Mouse (Mus musculus) hindbrain, embryonic 13.5 days (tissue): Measurements from ENCODE around the gene Plscr3. TPM values are rescaled to one million over a fixed set of nuclear protein-coding genes. Genes with fewer than 3 reads are reported as not detected.

Experiments
- microRNA-seq: library from miRNA; unstranded; fragments of <30 nt; microRNA quantifications from one replicate; pipeline ENCODE4, GENCODE M21; 2016
- polyA plus RNA-seq: library from polyadenylated mRNA; unstranded; fragments of >200 nt; fragmentation: Nextera tagmentation; extraction: Ambion mirVana; gene quantifications from 2 replicates; pipeline ENCODE4 v1.2.1, GENCODE M21; 2015

Plscr3 gene
- polyA plus RNA-seq, 1 experiment from 2014 or later: 51.7 TPM

Small RNAs within 50 kb of the gene (microRNA-seq; reads per million reads assigned to microRNA genes)
- not detected for gene Mir6924

Other genes starting within 250 kb of the Plscr3 start
- 27.6 and 29.7 TPM in 2 replicates for gene Atp1b2, start 240.4 kb upstream of the Plscr3 start, polyA plus RNA-seq
- not detected in 2 replicates for gene Shbg, start 228.5 kb upstream of the Plscr3 start, polyA plus RNA-seq
- gene Sat2, start 224.4 kb upstream of the Plscr3 start, polyA plus RNA-seq: 28.0 and 28.1 TPM in 2 replicates
- gene Fxr2, start 213.4 kb upstream of the Plscr3 start, polyA plus RNA-seq: 40.5 and 52.0 TPM in 2 replicates
- gene Sox15, start 191.1 kb upstream of the Plscr3 start, polyA plus RNA-seq: not detected in 2 replicates
- 95.0 and 104 TPM in 2 replicates for gene Mpdu1, start 183.7 kb upstream of the Plscr3 start, polyA plus RNA-seq
- 9.0 and 9.8 TPM in 2 replicates for gene Cd68, start 180.2 kb upstream of the Plscr3 start, polyA plus RNA-seq
- 528 and 537 TPM in 2 replicates for gene Eif4a1, start 174.0 kb upstream of the Plscr3 start, polyA plus RNA-seq
- gene Senp3, start 164.3 kb upstream of the Plscr3 start, polyA plus RNA-seq: 94.7 and 95.9 TPM in 2 replicates
- gene Tnfsf13, start 160.6 kb upstream of the Plscr3 start, polyA plus RNA-seq: 0.36 and 0.53 TPM in 2 replicates
- gene Tnfsf12, start 150.5 kb upstream of the Plscr3 start, polyA plus RNA-seq: 1.8 and 3.6 TPM in 2 replicates
- gene Tnfsfm13, start 150.3 kb upstream of the Plscr3 start, polyA plus RNA-seq: 0.98 and 1.2 TPM in 2 replicates
- 18.8 and 20.4 TPM in 2 replicates for gene Polr2a, start 87.7 kb upstream of the Plscr3 start, polyA plus RNA-seq
- gene Slc35g3, start 84.4 kb upstream of the Plscr3 start, polyA plus RNA-seq: 0.35 and 0.87 TPM in 2 replicates
- 3.2 TPM in 2 replicates for gene Zbtb4, start 80.5 kb upstream of the Plscr3 start, polyA plus RNA-seq
- gene Chrnb1, start 50.4 kb upstream of the Plscr3 start, polyA plus RNA-seq: 1.5 and 2.6 TPM in 2 replicates
- 4.8 and 5.5 TPM in 2 replicates for gene Fgf11, start 44.5 kb upstream of the Plscr3 start, polyA plus RNA-seq
- gene Tmem102, start 40.8 kb upstream of the Plscr3 start, polyA plus RNA-seq: 1.1 TPM in 2 replicates
- not detected in 2 replicates for gene Gm39566, start 31.1 kb upstream of the Plscr3 start, polyA plus RNA-seq
- gene Spem2, start 27.9 kb upstream of the Plscr3 start, polyA plus RNA-seq: 0.10 TPM in 1 of 2 replicates, not detected in the other
- 0.70 and 0.81 TPM in 2 replicates for gene Spem1, start 24.2 kb upstream of the Plscr3 start, polyA plus RNA-seq
- gene Nlgn2, start 8.6 kb upstream of the Plscr3 start, polyA plus RNA-seq: 21.4 and 22.0 TPM in 2 replicates
- 368 and 374 TPM in 2 replicates for gene Tmem256, start 7.9 kb upstream of the Plscr3 start, polyA plus RNA-seq
- gene Tnk1, start 12.4 kb downstream of the Plscr3 start, polyA plus RNA-seq: 0.13 and 0.23 TPM in 2 replicates
- not detected in 2 replicates for gene Tmem95, start 31.6 kb downstream of the Plscr3 start, polyA plus RNA-seq
- 2.0 and 2.5 TPM in 2 replicates for gene Kctd11, start 35.0 kb downstream of the Plscr3 start, polyA plus RNA-seq
- 0.17 and 0.52 TPM in 2 replicates for gene Acap1, start 49.2 kb downstream of the Plscr3 start, polyA plus RNA-seq
- gene 2810408A11Rik, start 54.6 kb downstream of the Plscr3 start, polyA plus RNA-seq: 10.3 and 11.7 TPM in 2 replicates
- 18.8 and 22.6 TPM in 2 replicates for gene Neurl4, start 54.7 kb downstream of the Plscr3 start, polyA plus RNA-seq
- 72.4 and 77.3 TPM in 2 replicates for gene Gps2, start 67.5 kb downstream of the Plscr3 start, polyA plus RNA-seq
- 1,129 and 1,134 TPM in 2 replicates for gene Eif5a, start 75.6 kb downstream of the Plscr3 start, polyA plus RNA-seq
- gene Ybx2, start 89.4 kb downstream of the Plscr3 start, polyA plus RNA-seq: 4.0 and 7.1 TPM in 2 replicates
- gene Slc2a4, start 101.8 kb downstream of the Plscr3 start, polyA plus RNA-seq: 3.9 and 4.0 TPM in 2 replicates
- gene Cldn7, start 118.4 kb downstream of the Plscr3 start, polyA plus RNA-seq: 0.38 and 0.87 TPM in 2 replicates
- 22.4 and 22.7 TPM in 2 replicates for gene Ctdnep1, start 134.8 kb downstream of the Plscr3 start, polyA plus RNA-seq
- 149 and 154 TPM in 2 replicates for gene Elp5, start 136.1 kb downstream of the Plscr3 start, polyA plus RNA-seq
- gene Gabarap, start 144.8 kb downstream of the Plscr3 start, polyA plus RNA-seq: 670 and 709 TPM in 2 replicates
- 72.9 and 74.8 TPM in 2 replicates for gene Phf23, start 149.4 kb downstream of the Plscr3 start, polyA plus RNA-seq
- gene Dvl2, start 154.2 kb downstream of the Plscr3 start, polyA plus RNA-seq: 26.8 and 28.6 TPM in 2 replicates
- 56.9 and 59.4 TPM in 2 replicates for gene Acadvl, start 169.0 kb downstream of the Plscr3 start, polyA plus RNA-seq
- 28.1 TPM in 2 replicates for gene Dlg4, start 170.6 kb downstream of the Plscr3 start, polyA plus RNA-seq
- 1.5 and 1.7 TPM in 2 replicates for gene Asgr1, start 207.7 kb downstream of the Plscr3 start, polyA plus RNA-seq
- not detected in 2 replicates for gene Asgr2, start 246.3 kb downstream of the Plscr3 start, polyA plus RNA-seq